Mouse (Mus musculus) ovary, adult 2 months (tissue): Measurements from ENCODE around the gene Crisp3. TPM values are rescaled to one million over a fixed set of nuclear protein-coding genes. Genes with fewer than 3 reads are reported as not detected.

Experiments used
- polyA plus RNA-seq: library from polyadenylated mRNA; depleted of rRNA; stranded (reverse); fragments of >200 nt; gene quantifications from 2 replicates; pipeline ENCODE4 v1.2.3, GENCODE M21; 2012; rRNA removed

The Crisp3 gene
- not detected in 2 replicates for polyA plus RNA-seq

DNA sequence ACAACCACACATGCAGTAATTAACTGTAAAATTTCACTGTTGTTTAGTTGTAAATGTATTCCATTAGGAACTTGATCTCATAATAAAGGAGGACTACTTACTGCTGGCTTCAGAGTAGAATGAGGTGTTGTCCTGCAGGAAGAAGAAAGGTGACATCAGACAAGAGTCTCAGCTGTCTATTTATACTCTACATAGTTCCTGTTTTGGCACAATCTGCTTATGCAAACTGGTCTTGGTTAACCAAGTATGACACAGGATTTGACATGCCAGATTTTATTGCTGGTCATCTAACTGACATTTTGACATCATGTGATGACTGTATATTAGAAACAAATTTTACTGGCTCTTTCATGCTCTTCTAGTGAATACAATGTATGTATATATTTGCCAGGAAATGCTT, at the start of gene Crisp3:
Crisp3 (minus strand) TSS at position 154 of the 400 bp plus-strand sequence.

DNA sequence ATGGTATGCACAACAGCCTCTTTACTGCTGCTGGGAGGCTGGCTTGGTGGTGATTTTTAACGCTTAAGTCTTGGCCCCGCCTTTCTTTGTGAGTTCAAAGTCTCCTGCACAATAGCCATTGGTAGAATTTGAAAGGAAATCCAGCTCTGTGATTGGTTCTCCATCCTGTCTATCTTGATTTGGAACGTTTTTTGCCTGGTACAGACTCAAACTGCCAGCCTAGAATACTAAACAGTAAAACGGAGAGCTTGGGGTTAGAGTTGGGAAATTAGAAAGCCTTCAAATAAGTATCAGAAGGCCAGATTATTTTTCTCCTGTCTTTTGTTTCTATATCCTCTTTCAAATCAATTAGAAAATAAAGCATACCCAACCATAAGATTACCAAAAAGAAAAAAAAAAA, 33.5 kb downstream of the Crisp3 start, which contains the start of gene Pgk2:
Pgk2 (minus strand) TSS at position 101 of the 400 bp plus-strand sequence.

Other genes with a start within 250 kb of the Crisp3 start
- gene AC192777.2, start 146.8 kb downstream of the Crisp3 start, polyA plus RNA-seq: not detected in 2 replicates
- not detected in 2 replicates for gene Pgk2, start 33.6 kb downstream of the Crisp3 start, polyA plus RNA-seq
- not detected in 2 replicates for gene Crisp1, start 76.9 kb upstream of the Crisp3 start, polyA plus RNA-seq